14 mouse cellular contexts compared by ENCODE assay signal in genomic region chr19:37579607-37580006, GRCm38 (mm10). TPM values are rescaled to one million over a fixed set of nuclear protein-coding genes. Genes with fewer than 3 reads are reported as not detected.
DNase-seq lines count a peak whose midpoint lies in the region; ATAC-seq and TF ChIP-seq lines count a peak whose summit lies in the region.
"Had no signal": no experiment of that assay in that cellular context is flagged by ENCODE, and none has a peak within 500 bp of the region (broad histone marks: within the 10 kb centered on the region; RNA-seq: fewer than 3 reads in every experiment).

No protein-coding gene starts in this region.

- no peak for TF ChIP-seq CTCF in brain, embryonic 14.5 days (IDR thresholded peaks at IDR 0.05; ENCODE audit: borderline replicate concordance, extremely low read depth, insufficient read depth, insufficient read length)

- no peak overlapping the region for H3K27ac ChIP-seq in heart, embryonic 14.5 days (replicated peaks in 1 of 2; ENCODE audit: control insufficient read depth in 1 of 2, insufficient read depth in 1 of 2, low read depth in 2 of 2, low read length in 2 of 2)
- H3K27ac ChIP-seq: kidney, embryonic 15.5 days; liver, embryonic 13.5 days had no signal

- ATAC-seq in heart, embryonic 14.5 days (ENCODE audit: insufficient number of reproducible peaks, insufficient read depth, low FRiP score, low read depth) = peak; percentile 59; the same call in 1 of the 2 replicates

- peaks cover 0 to 4% of the 10 kb centered on the region in 2 experiments; a peak in 3 of 4 replicates for H3K4me1 ChIP-seq in heart, embryonic 14.5 days (ENCODE audit: control insufficient read depth in 2 of 2, insufficient read depth in 2 of 2, low read length in 2 of 2)
- H3K4me1 ChIP-seq: kidney, embryonic 15.5 days; liver, embryonic 13.5 days had no signal

- no peak overlapping the region for H3K4me3 ChIP-seq in heart, embryonic 14.5 days (ENCODE audit: control insufficient read depth in 1 of 2, insufficient read depth in 1 of 2, low read depth in 1 of 2, low read length in 2 of 2)
- H3K4me3 ChIP-seq: kidney, embryonic 15.5 days; liver, embryonic 13.5 days had no signal

- no peaks in the 10 kb centered on the region for H3K9me3 ChIP-seq in heart, embryonic 14.5 days (ENCODE audit: control insufficient read depth, low read length)
- H3K9me3 ChIP-seq: kidney, embryonic 15.5 days; liver, embryonic 13.5 days had no signal

- H3K9ac ChIP-seq in heart, embryonic 14.5 days (ENCODE audit: low read length) = no peak overlapping the region
- H3K9ac ChIP-seq: kidney, embryonic 15.5 days; liver, embryonic 13.5 days had no signal

- H3K36me3 ChIP-seq in heart, embryonic 14.5 days (ENCODE audit: control insufficient read depth, insufficient read depth, low read length) = peaks cover 17% of the 10 kb centered on the region

- H3K4me2 ChIP-seq in heart, embryonic 14.5 days (ENCODE audit: low read length) = no peak overlapping the region
- H3K4me2 ChIP-seq: kidney, embryonic 15.5 days; liver, embryonic 13.5 days had no signal

- no peak for TF ChIP-seq POLR2A in brain, embryonic 14.5 days (IDR thresholded peaks at IDR 0.05; ENCODE audit: borderline replicate concordance, extremely low read depth, insufficient read depth, insufficient read length, poor library complexity, severe bottlenecking)

- no peaks in the 10 kb centered on the region for H3K27me3 ChIP-seq in heart, embryonic 14.5 days (ENCODE audit: control insufficient read depth, insufficient read depth, low read length)
- H3K27me3 ChIP-seq: CH12.LX; kidney, embryonic 15.5 days; liver, embryonic 13.5 days had no signal

- no peak for DNase-seq in heart, adult 9 months (ENCODE audit: low spot score in 2 of 2)
- DNase-seq in kidney, postnatal 36 days = peak; percentile 35 to 39
- no peak for DNase-seq in kidney, postnatal 4 days
- DNase-seq in adipocyte (ENCODE audit: low spot score) = peak; percentile 9
- peak; percentile 55 for DNase-seq in brain, embryonic 14.5 days (ENCODE audit: low read depth)
- no peak for DNase-seq in ovary, postnatal 14 days (ENCODE audit: low spot score)
- DNase-seq: adrenal gland, adult 2 months; cerebellum, adult 9-11 months; liver, embryonic 13.5 days; retina, postnatal 1 day; spleen, adult 18-20 months had no signal

- 36% methylated on average over 4 of the region's 4 CpGs for WGBS in heart, embryonic 14.5 days

RNA-seq across cellular contexts. Expression of gene Exoc6, which starts 29.4 kb away (rescaled TPM):
- 20.3 and 20.6 TPM in 2 replicates for polyA plus RNA-seq in heart, embryonic 14.5 days (2014; fragmentation: Nextera tagmentation; extraction: Ambion mirVana)
- 11.2 and 11.9 TPM in 2 replicates for polyA plus RNA-seq in brain, embryonic 14.5 days (2012; rRNA removed)

Comparison
In these comparisons a context has a peak if more than half of its experiments do, and no peak if none do; other contexts are left out.
1. DNase-seq: peak in kidney, postnatal 36 days (2 of 2), adipocyte (single experiment) and brain, embryonic 14.5 days (single experiment); none in heart, adult 9 months (0 of 2), kidney, postnatal 4 days (0 of 2) and ovary, postnatal 14 days (single experiment).